Mouse (Mus musculus): ENCODE measurements around the gene Ddx59. TPM values are rescaled to one million over a fixed set of nuclear protein-coding genes. Genes with fewer than 3 reads are reported as not detected.

The Ddx59 gene
- polyA plus RNA-seq, 1 experiment: 8.5 TPM

DNA sequence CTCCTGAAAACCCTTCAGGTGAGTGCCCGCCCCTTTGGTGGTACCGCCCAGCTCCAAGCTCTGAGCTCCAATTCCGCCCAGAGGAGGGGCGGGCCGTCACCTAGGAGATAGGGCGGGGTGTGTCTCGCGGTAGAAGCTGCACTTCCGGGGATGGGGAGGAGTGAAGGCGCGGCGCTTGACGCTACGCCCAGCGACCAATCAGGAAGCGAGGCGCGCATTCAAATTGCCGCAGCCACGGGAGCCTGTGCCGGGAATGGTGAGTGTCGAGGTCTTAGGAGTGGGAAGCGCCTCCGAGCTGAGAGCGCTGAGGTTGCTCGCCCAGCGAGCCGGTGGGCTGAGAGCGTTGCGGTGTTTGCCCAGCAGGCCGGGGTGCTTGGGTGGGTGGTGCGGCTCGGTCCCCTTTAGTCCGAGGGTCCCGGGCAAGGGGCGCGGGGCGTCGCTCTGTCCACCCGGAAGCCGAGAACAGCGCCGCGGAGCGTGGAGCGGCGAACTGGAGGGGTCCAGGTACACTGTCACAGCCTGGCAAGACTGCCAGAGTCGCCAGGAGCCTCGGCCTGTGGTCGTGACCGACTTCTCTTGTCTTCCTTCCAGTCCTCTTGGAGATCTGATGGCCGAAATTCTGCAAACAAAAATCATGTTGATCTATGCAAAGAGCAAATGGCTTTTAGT lies 51.2 kb downstream of the Ddx59 start, which contains the start of gene Kif14:
TSS of gene Kif14 (plus strand) at position 201 of the 669 bp plus-strand sequence.
- DNase-seq: peak; percentile 86
- Histone ChIP-seq H3K27ac (ENCODE audit: insufficient read depth, low read length) (no peak within 1 kb of the TSS), H3K27me3 (ENCODE audit: control insufficient read depth, insufficient read depth, low read length) (no peaks in the 10 kb centered on the region), H3K4me3 (replicated peaks; ENCODE audit: insufficient read depth, low read depth, low read length) (peak within 1 kb of the TSS; percentile 73), H3K4me1 (ENCODE audit: control insufficient read depth, insufficient read depth, low read length) (no peaks in the 10 kb centered on the region)
- WGBS: under 1% methylated on average over 50 of the region's 52 CpGs
- TF ChIP-seq POLR2A (IDR thresholded peaks at IDR 0.05; ENCODE audit: borderline replicate concordance, insufficient read depth, low read length) (no peak), CTCF (IDR thresholded peaks at IDR 0.05; ENCODE audit: borderline replicate concordance, insufficient read depth, low read depth, low read length) (no peak)

DNA sequence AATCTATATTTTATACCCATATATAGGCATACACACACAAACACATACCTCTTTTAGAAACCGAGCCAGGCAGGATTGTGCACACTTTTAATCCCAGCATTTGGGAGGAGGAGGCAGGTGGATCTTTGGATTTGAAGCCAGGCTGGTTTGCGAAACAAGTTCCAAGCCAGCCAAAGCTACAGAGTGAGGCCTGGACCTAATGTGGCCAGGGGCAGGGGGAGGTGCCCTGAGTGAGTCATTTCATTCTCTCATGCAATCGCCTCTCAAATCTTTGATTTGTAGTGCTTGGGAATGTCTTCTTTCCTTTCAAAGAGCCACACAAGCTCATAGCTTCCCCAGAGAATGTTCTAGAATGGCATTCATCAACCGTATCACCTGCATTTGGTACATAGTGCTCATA lies 54.3 kb downstream of the Ddx59 start:
- H3K4me3 ChIP-seq (replicated peaks; ENCODE audit: insufficient read depth, low read depth, low read length): no peak overlapping the region
- H3K27ac ChIP-seq (ENCODE audit: insufficient read depth, low read length): no peak overlapping the region
- H3K4me1 ChIP-seq (ENCODE audit: control insufficient read depth, insufficient read depth, low read length): no peaks in the 10 kb centered on the region
- 86% methylated on average over 4 of the region's 4 CpGs for WGBS
- no peak for TF ChIP-seq POLR2A (IDR thresholded peaks at IDR 0.05; ENCODE audit: borderline replicate concordance, insufficient read depth, low read length)
- no peak for TF ChIP-seq CTCF (IDR thresholded peaks at IDR 0.05; ENCODE audit: borderline replicate concordance, insufficient read depth, low read depth, low read length)
- no peak for DNase-seq
- no peaks in the 10 kb centered on the region for H3K27me3 ChIP-seq (ENCODE audit: control insufficient read depth, insufficient read depth, low read length)

DNA sequence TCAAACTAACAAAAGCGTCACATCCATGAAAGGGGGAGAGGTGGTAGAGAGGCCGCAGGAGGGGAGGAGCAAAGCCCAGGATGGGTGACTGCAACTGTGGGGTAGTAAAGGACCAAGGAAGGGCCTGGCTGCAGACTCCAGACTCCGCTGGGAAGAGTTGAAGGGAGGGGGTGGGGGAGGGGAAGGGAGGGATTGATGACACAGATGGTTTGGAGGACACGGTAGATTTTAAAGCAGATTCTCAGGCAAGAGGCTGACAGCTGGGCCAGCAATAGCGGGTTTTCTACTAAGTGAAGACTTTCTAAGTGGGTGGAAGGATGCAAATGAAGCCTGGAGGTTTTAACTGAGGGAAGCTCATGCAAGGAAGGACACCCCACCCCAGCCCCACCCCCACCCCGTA lies 55.4 kb downstream of the Ddx59 start:
- Histone ChIP-seq H3K27me3 (ENCODE audit: control insufficient read depth, insufficient read depth, low read length) (no peaks in the 10 kb centered on the region), H3K4me1 (ENCODE audit: control insufficient read depth, insufficient read depth, low read length) (no peaks in the 10 kb centered on the region), H3K27ac (ENCODE audit: insufficient read depth, low read length) (no peak overlapping the region), H3K4me3 (replicated peaks; ENCODE audit: insufficient read depth, low read depth, low read length) (no peak overlapping the region)
- DNase-seq: no peak
- 29% methylated on average over 6 of the region's 6 CpGs for WGBS
- no peak for TF ChIP-seq CTCF (IDR thresholded peaks at IDR 0.05; ENCODE audit: borderline replicate concordance, insufficient read depth, low read depth, low read length)
- TF ChIP-seq POLR2A (IDR thresholded peaks at IDR 0.05; ENCODE audit: borderline replicate concordance, insufficient read depth, low read length): no peak

Other genes with a start within 250 kb of the Ddx59 start
- 0.63 and 1.0 TPM in 2 replicates for gene Mroh3, start 202.4 kb upstream of the Ddx59 start, polyA plus RNA-seq (2012; rRNA removed)
- 1.4 and 1.8 TPM in 2 replicates for gene Inava, start 181.0 kb upstream of the Ddx59 start, polyA plus RNA-seq (2012; rRNA removed)
- 7.0 and 7.7 TPM in 2 replicates for gene Gpr25, start 154.4 kb upstream of the Ddx59 start, polyA plus RNA-seq (2012; rRNA removed)
- 51.1 and 51.2 TPM in 2 replicates for gene Camsap2, start 69.2 kb upstream of the Ddx59 start, polyA plus RNA-seq (2012; rRNA removed)
- 0.13 and 0.33 TPM in 2 replicates for gene Kif14, start 51.1 kb downstream of the Ddx59 start, polyA plus RNA-seq (2012; rRNA removed)
- 12.1 and 12.6 TPM in 2 replicates for gene Zfp281, start 209.6 kb downstream of the Ddx59 start, polyA plus RNA-seq (2012; rRNA removed)

Measured in cerebellum, adult 2 months (tissue).